Mouse (Mus musculus): Measurements from ENCODE around the gene Foxa1. TPM values are rescaled to one million over a fixed set of nuclear protein-coding genes. Genes with fewer than 3 reads are reported as not detected.

Gene Foxa1
- polyA plus RNA-seq (2015; fragmentation: Nextera tagmentation; extraction: Ambion mirVana): 0.16 TPM in 1 of 2 replicates, not detected in the other

DNA sequence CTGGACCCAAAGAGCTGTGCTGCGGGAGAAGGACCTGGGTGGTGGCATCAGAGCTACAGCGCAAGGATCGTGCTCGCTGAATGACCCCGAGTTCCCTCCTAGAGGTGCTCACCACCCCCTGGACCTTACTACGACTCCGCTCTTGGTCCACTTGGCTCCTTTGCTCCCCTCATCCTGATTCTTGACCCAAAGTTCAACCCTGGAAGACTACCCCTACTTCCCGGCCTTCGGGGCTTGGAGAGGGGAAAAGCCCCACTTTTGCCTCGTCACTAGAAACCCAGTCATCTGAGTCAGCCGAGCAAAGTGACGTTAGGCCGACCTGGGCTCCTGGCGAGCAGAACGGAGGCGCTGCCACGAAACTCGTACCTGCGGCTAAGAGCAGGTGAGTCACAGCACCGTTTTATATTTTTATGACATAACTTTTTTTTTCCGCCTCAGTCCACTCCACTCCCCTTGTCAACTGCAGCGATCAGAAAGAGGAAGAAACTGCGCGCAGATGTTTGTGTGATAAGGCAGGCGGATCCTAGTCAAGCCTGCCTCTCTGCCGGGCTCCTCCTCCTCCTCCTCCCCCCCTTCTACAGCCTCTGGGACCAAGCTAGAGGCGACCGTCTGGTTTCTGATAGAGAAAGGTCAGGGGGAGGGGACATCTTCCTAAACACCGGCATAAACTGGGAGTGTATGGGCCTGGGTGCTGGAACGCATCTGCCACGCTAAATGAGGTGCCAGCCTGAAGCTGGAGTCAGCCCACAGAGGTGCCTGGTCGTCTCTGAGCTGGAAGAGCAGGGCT is at the start of gene Foxa1:
TSS of gene Foxa1 (minus strand) at position 502 of the 787 bp plus-strand sequence.
- Histone ChIP-seq H3K27me3 (replicated peaks; ENCODE audit: control insufficient read depth, insufficient read depth, low read length) (peaks cover 84% of the 10 kb centered on the region), H3K4me3 (replicated peaks; ENCODE audit: low read length) (peak within 1 kb of the TSS; percentile 45), H3K4me1 (replicated peaks; ENCODE audit: control insufficient read depth, insufficient read depth, low read length) (peaks cover 14% of the 10 kb centered on the region), H3K4me2 (ENCODE audit: low read length) (peak within 1 kb of the TSS; percentile 71), H3K27ac (ENCODE audit: low read length) (no peak within 1 kb of the TSS), H3K9ac (replicated peaks; ENCODE audit: low read depth, low read length) (peak within 1 kb of the TSS; percentile 41), H3K9me3 (ENCODE audit: control insufficient read depth, low read length) (no peaks in the 10 kb centered on the region), H3K36me3 (ENCODE audit: control insufficient read depth, insufficient read depth) (no peaks in the 10 kb centered on the region)
- no peak for ATAC-seq
- WGBS: under 1% methylated on average over 32 of the region's 32 CpGs

DNA sequence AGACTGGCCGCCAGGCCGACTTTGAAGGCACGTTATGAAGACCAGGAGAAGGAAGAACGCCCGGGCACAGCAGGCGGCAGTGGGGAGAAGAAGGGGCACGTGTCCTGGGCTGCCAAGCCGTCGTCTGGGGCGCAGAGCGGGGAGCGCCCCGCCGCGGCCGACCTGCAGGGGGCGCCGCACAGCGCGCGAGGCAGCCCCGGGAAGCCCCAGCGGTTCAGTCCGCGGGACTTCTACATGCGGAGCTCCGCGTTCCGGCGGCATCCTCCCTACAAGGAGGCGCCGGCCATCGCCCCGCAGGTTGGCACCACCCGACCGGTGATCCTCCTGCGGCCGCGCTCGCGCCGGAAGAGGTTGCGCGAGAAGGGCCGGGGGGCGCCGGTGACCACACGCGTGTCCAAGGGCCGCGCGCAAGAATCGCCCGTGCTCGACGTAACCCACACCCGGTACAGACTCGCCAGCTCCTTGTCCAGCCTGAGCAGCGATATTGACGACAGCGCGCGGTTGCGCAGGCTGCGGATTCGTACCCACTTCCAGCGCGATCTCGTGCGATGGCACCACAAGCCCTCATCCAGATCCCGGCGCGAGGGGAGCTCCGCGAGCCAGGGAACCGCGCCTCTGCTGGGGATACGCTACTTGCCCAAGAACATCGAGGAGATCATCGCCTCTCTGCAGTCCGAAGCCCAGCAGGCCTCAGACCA is 29.4 kb upstream of the Foxa1 start:
- peak; percentile 96 for ATAC-seq
- 2% methylated on average over 73 of the region's 81 CpGs for WGBS
- peaks cover 6% of the 10 kb centered on the region for H3K4me1 ChIP-seq (replicated peaks; ENCODE audit: control insufficient read depth, insufficient read depth, low read length)

DNA sequence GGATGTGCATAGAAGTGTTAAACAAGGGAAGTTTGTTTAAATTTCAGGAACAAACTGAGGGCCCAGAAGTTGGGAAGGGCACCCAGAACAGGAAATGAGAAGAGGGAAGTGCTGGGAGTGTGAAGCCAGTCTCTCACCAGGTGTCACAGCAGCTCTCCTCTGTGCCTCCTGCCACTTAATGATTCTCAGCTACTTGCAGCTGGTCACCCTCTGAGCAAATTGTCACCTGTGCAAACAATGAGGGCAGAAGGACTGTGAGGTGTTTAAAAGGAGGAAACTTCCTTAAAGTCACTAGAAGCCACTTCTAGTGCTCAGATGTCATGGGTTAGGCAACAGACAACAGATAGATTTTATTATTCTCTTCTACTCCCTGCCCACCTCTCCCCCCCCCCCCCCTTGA is 25.7 kb upstream of the Foxa1 start:
- Histone ChIP-seq H3K27me3 (replicated peaks; ENCODE audit: control insufficient read depth, insufficient read depth, low read length) (peaks cover 21% of the 10 kb centered on the region), H3K9ac (replicated peaks; ENCODE audit: low read depth, low read length) (no peak overlapping the region), H3K4me1 (replicated peaks; ENCODE audit: control insufficient read depth, insufficient read depth, low read length) (peaks cover 6% of the 10 kb centered on the region), H3K36me3 (ENCODE audit: control insufficient read depth, insufficient read depth) (no peaks in the 10 kb centered on the region), H3K4me3 (replicated peaks; ENCODE audit: low read length) (no peak overlapping the region), H3K4me2 (ENCODE audit: low read length) (no peak overlapping the region), H3K9me3 (ENCODE audit: control insufficient read depth, low read length) (no peaks in the 10 kb centered on the region), H3K27ac (ENCODE audit: low read length) (no peak overlapping the region)
- no peak for ATAC-seq

More for the DNA sequence above, 29.4 kb upstream of the Foxa1 start:
- no peaks in the 10 kb centered on the region for H3K36me3 ChIP-seq (ENCODE audit: control insufficient read depth, insufficient read depth)
- H3K27me3 ChIP-seq (replicated peaks; ENCODE audit: control insufficient read depth, insufficient read depth, low read length): peaks cover 21% of the 10 kb centered on the region
- no peak overlapping the region for H3K27ac ChIP-seq (ENCODE audit: low read length)
- peak overlapping the region; percentile 54 for H3K9ac ChIP-seq (replicated peaks; ENCODE audit: low read depth, low read length)
- H3K4me3 ChIP-seq (replicated peaks; ENCODE audit: low read length): peak overlapping the region; percentile 59
- no peaks in the 10 kb centered on the region for H3K9me3 ChIP-seq (ENCODE audit: control insufficient read depth, low read length)
- peak overlapping the region; percentile 90 for H3K4me2 ChIP-seq (ENCODE audit: low read length)

DNA sequence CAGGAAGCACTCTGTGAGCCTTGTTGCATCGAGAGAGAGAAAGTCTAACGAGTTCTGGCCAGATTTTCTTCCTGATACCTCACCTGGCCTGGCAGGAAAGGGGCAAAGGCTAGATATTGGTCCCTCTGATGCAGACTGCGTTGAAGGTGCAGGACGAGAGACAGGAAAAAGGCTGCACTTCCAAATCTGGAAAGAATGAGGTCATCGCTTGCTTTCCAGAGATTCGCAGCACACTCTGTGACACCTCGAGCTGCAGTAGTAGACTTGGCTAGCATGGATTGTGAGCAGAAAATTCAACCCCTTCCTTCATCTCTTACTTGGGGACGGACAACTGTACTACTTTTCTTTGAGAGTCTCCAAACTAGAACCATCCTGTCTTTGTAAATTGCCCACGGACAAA is 25.1 kb upstream of the Foxa1 start:
- H3K27ac ChIP-seq (ENCODE audit: low read length): no peak overlapping the region
- no peak overlapping the region for H3K4me3 ChIP-seq (replicated peaks; ENCODE audit: low read length)
- H3K9ac ChIP-seq (replicated peaks; ENCODE audit: low read depth, low read length): no peak overlapping the region
- H3K27me3 ChIP-seq (replicated peaks; ENCODE audit: control insufficient read depth, insufficient read depth, low read length): peaks cover 21% of the 10 kb centered on the region
- no peaks in the 10 kb centered on the region for H3K9me3 ChIP-seq (ENCODE audit: control insufficient read depth, low read length)
- peaks cover 6% of the 10 kb centered on the region for H3K4me1 ChIP-seq (replicated peaks; ENCODE audit: control insufficient read depth, insufficient read depth, low read length)
- H3K36me3 ChIP-seq (ENCODE audit: control insufficient read depth, insufficient read depth): no peaks in the 10 kb centered on the region
- no peak for ATAC-seq
- no peak overlapping the region for H3K4me2 ChIP-seq (ENCODE audit: low read length)
- 30% methylated on average over 9 of the region's 9 CpGs for WGBS

DNA sequence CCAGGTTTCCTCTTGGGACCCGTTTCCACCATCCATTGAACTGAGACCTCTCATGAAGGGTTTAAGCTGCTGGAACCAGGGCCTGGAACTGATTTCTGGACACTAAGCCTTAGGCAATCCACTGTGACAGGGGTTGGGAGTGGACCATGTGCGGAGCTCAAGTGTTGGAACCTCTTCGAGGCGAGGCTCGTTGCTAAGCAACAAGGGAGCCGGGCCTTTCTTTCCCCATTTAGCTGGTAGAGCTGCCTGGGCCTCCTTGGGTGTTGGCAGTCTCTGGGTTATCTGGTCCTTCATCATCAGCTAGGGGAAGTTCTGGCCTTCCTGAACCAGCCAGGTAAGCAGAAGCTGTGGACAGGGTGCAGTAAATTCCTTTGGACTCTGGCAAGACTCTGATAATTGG is 17.2 kb upstream of the Foxa1 start, which contains the start of gene Ttc6:
TSS of gene Ttc6 (plus strand) at position 205 of the 400 bp plus-strand sequence.
- Histone ChIP-seq H3K4me3 (replicated peaks; ENCODE audit: low read length) (no peak within 1 kb of the TSS), H3K27ac (ENCODE audit: low read length) (no peak within 1 kb of the TSS), H3K4me2 (ENCODE audit: low read length) (no peak within 1 kb of the TSS), H3K9me3 (ENCODE audit: control insufficient read depth, low read length) (no peaks in the 10 kb centered on the region), H3K27me3 (replicated peaks; ENCODE audit: control insufficient read depth, insufficient read depth, low read length) (no peaks in the 10 kb centered on the region), H3K9ac (replicated peaks; ENCODE audit: low read depth, low read length) (no peak within 1 kb of the TSS), H3K36me3 (ENCODE audit: control insufficient read depth, insufficient read depth) (no peaks in the 10 kb centered on the region), H3K4me1 (replicated peaks; ENCODE audit: control insufficient read depth, insufficient read depth, low read length) (no peaks in the 10 kb centered on the region)
- WGBS: 81% methylated on average over 6 of the region's 6 CpGs
- ATAC-seq: no peak

DNA sequence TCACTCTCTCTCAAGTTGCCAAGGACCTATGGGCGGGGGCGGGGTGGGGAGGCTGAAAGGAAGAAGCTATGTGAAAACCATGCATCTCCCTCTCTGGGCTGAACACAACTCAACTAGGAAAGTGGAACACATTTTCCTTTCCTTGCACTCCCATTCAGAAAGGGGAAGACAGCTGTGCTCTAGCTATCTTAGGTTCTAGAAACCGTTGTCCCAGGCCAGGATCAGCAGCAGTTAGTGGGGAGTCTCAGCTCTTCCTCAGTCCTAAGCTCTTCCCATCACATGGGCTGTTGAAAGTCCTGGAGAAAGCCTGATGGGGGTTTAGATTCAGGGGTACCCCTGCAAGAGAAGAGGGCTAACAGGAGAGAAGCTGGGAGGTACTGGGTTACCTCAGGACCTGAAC is 7.4 kb upstream of the Foxa1 start:
- H3K4me3 ChIP-seq (replicated peaks; ENCODE audit: low read length): no peak overlapping the region
- 22% methylated on average over 3 of the region's 3 CpGs for WGBS
- H3K9ac ChIP-seq (replicated peaks; ENCODE audit: low read depth, low read length): no peak overlapping the region

DNA sequence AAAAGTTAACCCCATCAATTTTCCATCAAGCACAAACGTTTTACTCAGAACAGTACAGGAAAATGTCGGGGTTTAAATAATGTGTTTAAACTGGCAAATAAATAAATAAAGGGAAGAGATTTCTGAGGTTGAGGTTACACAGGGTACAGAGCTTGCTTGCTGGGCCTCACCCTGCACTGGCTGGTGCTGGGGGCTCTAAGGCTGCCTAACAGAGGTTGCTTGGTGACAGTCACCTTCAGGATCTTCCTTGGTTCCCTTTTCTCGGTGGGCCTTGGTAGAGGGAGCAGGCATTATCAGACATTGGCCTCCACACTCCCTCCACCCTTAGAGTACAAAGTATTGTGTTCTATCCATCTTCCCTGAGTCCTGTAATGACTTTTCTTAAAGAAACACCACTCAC is 5.6 kb upstream of the Foxa1 start:
- peaks cover 86% of the 10 kb centered on the region for H3K27me3 ChIP-seq (replicated peaks; ENCODE audit: control insufficient read depth, insufficient read depth, low read length)
- ATAC-seq: no peak
- H3K4me2 ChIP-seq (ENCODE audit: low read length): no peak overlapping the region

More for the DNA sequence above, 7.4 kb upstream of the Foxa1 start:
- H3K4me1 ChIP-seq (replicated peaks; ENCODE audit: control insufficient read depth, insufficient read depth, low read length): no peaks in the 10 kb centered on the region
- ATAC-seq: no peak
- no peak overlapping the region for H3K4me2 ChIP-seq (ENCODE audit: low read length)
- no peak overlapping the region for H3K27ac ChIP-seq (ENCODE audit: low read length)
- no peaks in the 10 kb centered on the region for H3K36me3 ChIP-seq (ENCODE audit: control insufficient read depth, insufficient read depth)
- H3K9me3 ChIP-seq (ENCODE audit: control insufficient read depth, low read length): no peaks in the 10 kb centered on the region
- H3K27me3 ChIP-seq (replicated peaks; ENCODE audit: control insufficient read depth, insufficient read depth, low read length): peaks cover 68% of the 10 kb centered on the region

DNA sequence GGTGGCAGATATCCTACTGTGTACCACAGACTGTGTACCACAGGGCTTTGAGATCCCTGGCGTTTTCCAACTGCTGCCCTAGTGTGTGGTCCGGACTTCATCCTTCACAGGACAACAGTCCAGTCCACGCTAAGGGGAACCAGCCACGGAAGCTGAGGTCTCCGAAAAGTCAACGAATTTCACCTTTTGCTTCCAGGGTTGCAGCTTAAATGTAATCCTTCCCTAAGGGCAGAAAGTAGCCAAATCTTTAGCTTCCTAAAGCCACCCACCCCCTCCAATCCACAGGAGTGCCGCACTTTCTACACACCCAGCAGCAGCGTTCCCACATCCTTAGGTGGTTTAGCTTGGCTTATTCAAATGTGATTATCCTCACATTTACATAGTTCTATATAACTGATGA is 4.2 kb upstream of the Foxa1 start:
- Histone ChIP-seq H3K27me3 (replicated peaks; ENCODE audit: control insufficient read depth, insufficient read depth, low read length) (peaks cover 95% of the 10 kb centered on the region), H3K4me3 (replicated peaks; ENCODE audit: low read length) (no peak overlapping the region), H3K36me3 (ENCODE audit: control insufficient read depth, insufficient read depth) (no peaks in the 10 kb centered on the region), H3K27ac (ENCODE audit: low read length) (no peak overlapping the region), H3K4me1 (replicated peaks; ENCODE audit: control insufficient read depth, insufficient read depth, low read length) (peaks cover 5% of the 10 kb centered on the region), H3K4me2 (ENCODE audit: low read length) (no peak overlapping the region), H3K9me3 (ENCODE audit: control insufficient read depth, low read length) (no peaks in the 10 kb centered on the region), H3K9ac (replicated peaks; ENCODE audit: low read depth, low read length) (no peak overlapping the region)
- WGBS: 2% methylated on average over 8 of the region's 8 CpGs
- ATAC-seq: no peak

More for the DNA sequence above, 5.6 kb upstream of the Foxa1 start:
- WGBS: 8% methylated on average over 3 of the region's 3 CpGs
- no peak overlapping the region for H3K9ac ChIP-seq (replicated peaks; ENCODE audit: low read depth, low read length)
- H3K4me1 ChIP-seq (replicated peaks; ENCODE audit: control insufficient read depth, insufficient read depth, low read length): no peaks in the 10 kb centered on the region
- H3K9me3 ChIP-seq (ENCODE audit: control insufficient read depth, low read length): no peaks in the 10 kb centered on the region
- H3K27ac ChIP-seq (ENCODE audit: low read length): no peak overlapping the region
- H3K36me3 ChIP-seq (ENCODE audit: control insufficient read depth, insufficient read depth): no peaks in the 10 kb centered on the region
- no peak overlapping the region for H3K4me3 ChIP-seq (replicated peaks; ENCODE audit: low read length)

DNA sequence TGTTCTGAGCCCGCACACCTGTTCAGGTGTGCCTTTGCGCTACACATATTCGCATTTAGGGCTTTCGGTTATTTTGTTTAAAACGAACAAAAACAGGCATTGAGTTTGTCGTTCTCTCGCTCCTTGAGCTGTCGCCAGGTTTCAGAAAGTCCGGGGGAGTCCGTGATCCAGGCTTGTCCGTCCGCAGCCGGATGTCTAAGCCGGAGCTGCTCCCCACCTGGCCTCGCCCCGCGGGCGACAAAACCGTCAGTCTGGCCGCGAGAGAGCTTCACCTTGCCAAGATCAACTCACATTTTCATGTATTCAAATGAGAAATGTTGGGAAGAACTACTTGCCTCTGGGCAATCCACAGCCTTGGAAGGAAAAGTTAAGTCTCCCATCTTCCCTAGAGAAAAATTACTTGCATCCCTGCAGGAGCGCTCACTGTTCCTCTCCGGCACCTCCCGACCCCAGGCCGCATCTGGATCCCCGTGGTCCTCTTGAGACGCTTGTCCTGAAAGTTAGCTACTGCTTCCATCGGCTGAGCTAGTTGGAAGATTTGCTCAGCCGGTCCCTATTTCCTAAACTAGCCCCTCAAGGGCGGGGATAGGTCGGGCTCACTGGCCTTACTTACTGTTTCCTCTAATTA is 3.6 kb upstream of the Foxa1 start:
- 2% methylated on average over 31 of the region's 31 CpGs for WGBS
- H3K36me3 ChIP-seq (ENCODE audit: control insufficient read depth, insufficient read depth): no peaks in the 10 kb centered on the region
- peaks cover 93% of the 10 kb centered on the region for H3K27me3 ChIP-seq (replicated peaks; ENCODE audit: control insufficient read depth, insufficient read depth, low read length)
- no peak for ATAC-seq
- no peak overlapping the region for H3K4me2 ChIP-seq (ENCODE audit: low read length)
- no peak overlapping the region for H3K4me3 ChIP-seq (replicated peaks; ENCODE audit: low read length)
- no peak overlapping the region for H3K9ac ChIP-seq (replicated peaks; ENCODE audit: low read depth, low read length)
- H3K27ac ChIP-seq (ENCODE audit: low read length): no peak overlapping the region
- peaks cover 11% of the 10 kb centered on the region for H3K4me1 ChIP-seq (replicated peaks; ENCODE audit: control insufficient read depth, insufficient read depth, low read length)
- no peaks in the 10 kb centered on the region for H3K9me3 ChIP-seq (ENCODE audit: control insufficient read depth, low read length)

Data from forebrain, embryonic 16.5 days (tissue).